9 mouse cellular contexts compared by ENCODE assay signal in the genomic region with DNA sequence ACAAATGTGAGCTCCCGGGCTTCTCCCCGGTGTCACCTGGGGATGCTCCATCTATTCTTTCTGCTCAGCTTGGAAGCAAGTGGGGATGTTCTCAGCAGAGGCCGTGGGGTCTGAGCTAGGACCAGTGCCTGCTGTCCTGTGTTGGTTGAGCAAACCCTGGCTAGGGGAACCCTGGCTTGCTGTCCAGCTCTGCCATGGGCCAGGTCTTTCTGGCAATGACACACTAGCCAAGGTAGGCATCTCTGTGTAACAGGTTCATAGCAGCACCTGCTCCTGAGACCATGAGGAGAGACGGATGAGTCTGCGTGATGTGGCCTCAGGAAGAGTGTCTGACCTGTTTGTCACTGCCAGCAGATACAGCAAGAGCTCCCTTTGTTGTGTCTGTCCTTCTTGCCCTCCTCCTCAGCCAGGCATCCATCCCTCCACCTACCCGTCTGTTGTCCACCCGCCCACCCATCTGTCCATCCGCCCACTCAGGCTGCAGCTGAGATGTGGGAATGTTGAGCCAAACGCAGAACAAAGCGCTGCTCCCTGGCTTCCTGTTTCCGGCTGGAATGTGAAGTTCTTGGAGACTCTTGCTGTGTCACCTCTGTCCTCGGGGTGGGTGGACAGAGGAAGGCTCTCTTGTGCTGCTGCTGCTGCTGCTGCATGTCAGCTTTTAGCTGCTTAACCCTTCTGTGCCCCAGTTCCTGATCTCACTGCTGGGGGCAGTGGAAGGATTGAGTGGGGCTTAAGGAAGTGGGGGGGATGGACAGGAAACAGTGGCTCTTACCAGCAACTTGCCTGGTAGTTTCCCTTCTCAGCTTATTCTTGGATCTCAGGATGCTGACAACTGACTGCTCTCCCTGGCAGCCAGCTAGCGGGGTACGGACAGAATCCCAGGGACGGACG.
DNase-seq lines count a peak whose midpoint lies in the region; ATAC-seq and TF ChIP-seq lines count a peak whose summit lies in the region.
"Had no signal": no experiment of that assay in that cellular context is flagged by ENCODE, and none has a peak within 500 bp of the region (broad histone marks: within the 10 kb centered on the region; RNA-seq: fewer than 3 reads in every experiment).

No protein-coding gene starts in this region.

- H3K4me1 ChIP-seq in bone marrow, adult 2 months (ENCODE audit: control insufficient read depth, insufficient read depth, low read length), result peaks cover 27% of the 10 kb centered on the region
- H3K4me1 ChIP-seq in forebrain, embryonic 15.5 days, result peaks cover 67% of the 10 kb centered on the region
- peaks cover 71% of the 10 kb centered on the region for H3K4me1 ChIP-seq in kidney, postnatal 0 days (replicated peaks; ENCODE audit: insufficient read depth, low read length)

- no peak for ATAC-seq in forebrain, embryonic 15.5 days (replicated peaks)
- no peak for ATAC-seq in kidney, postnatal 0 days (replicated peaks; ENCODE audit: low FRiP score, low read depth)
- ATAC-seq: Patski had no signal

- no peak overlapping the region for H3K4me3 ChIP-seq in bone marrow, adult 2 months (replicated peaks; ENCODE audit: control insufficient read depth, low read depth, low read length)
- H3K4me3 ChIP-seq in forebrain, embryonic 15.5 days, result no peak overlapping the region
- no peak overlapping the region for H3K4me3 ChIP-seq in kidney, postnatal 0 days (replicated peaks; ENCODE audit: low read depth, low read length)
- H3K4me3 ChIP-seq in macrophage (ENCODE audit: inconsistent target), result no peak overlapping the region

- 44% methylated on average over 16 of the region's 16 CpGs for WGBS in bone marrow, adult 2 months
- WGBS in forebrain, embryonic 15.5 days, result 55% methylated on average over 16 of the region's 16 CpGs
- WGBS in kidney, postnatal 0 days, result 30% methylated on average over 16 of the region's 16 CpGs
- 53% methylated on average over 16 of the region's 16 CpGs for WGBS in macrophage (ENCODE audit: missing documents)

- no peak overlapping the region for H3K9ac ChIP-seq in forebrain, embryonic 15.5 days (replicated peaks)
- H3K9ac ChIP-seq in kidney, postnatal 0 days (ENCODE audit: low read depth, low read length), result peak overlapping the region; percentile 32; the same call in 1 of the 2 replicates

- no peaks in the 10 kb centered on the region for H3K36me3 ChIP-seq in forebrain, embryonic 15.5 days
- H3K36me3 ChIP-seq in kidney, postnatal 0 days (ENCODE audit: insufficient read depth, low read length), result no peaks in the 10 kb centered on the region
- no peaks in the 10 kb centered on the region for H3K36me3 ChIP-seq in macrophage (ENCODE audit: inconsistent target)

- no peak for TF ChIP-seq POLR2A in bone marrow, adult 2 months (IDR thresholded peaks at IDR 0.05; ENCODE audit: borderline replicate concordance, control insufficient read depth, low read depth, low read length)

- peak; percentile 44 for DNase-seq in gastrocnemius, postnatal 14 days
- no peak for DNase-seq in gastrocnemius, adult 8-10 months (ENCODE audit: low spot score in 2 of 2)
- DNase-seq in kidney, postnatal 0 days (ENCODE audit: low spot score), result peak; percentile 87
- DNase-seq in thymus, postnatal 4 days, result peak; percentile 46
- no peak for DNase-seq in urinary bladder, postnatal 14 days (ENCODE audit: low spot score)

- no peak for TF ChIP-seq CTCF in bone marrow, adult 2 months (IDR thresholded peaks at IDR 0.05; ENCODE audit: control insufficient read depth, insufficient read depth, low read length)
- TF ChIP-seq CTCF in kidney, postnatal 0 days (IDR thresholded peaks at IDR 0.05; ENCODE audit: low read depth), result no peak

- intact Hi-C loops in gastrocnemius, postnatal 14 days (cut with DNase I; ENCODE audit: low total_unique reads), result loop anchor here (10.0 kb wide), 1 partner anchor 82 kb away; no protein-coding TSS in a partner anchor

- H3K27ac ChIP-seq in bone marrow, adult 2 months (ENCODE audit: control insufficient read depth, insufficient read depth, low read depth, low read length, poor library complexity), result peak overlapping the region; percentile 96
- peak overlapping the region; percentile 73 for H3K27ac ChIP-seq in forebrain, embryonic 15.5 days (replicated peaks)
- H3K27ac ChIP-seq in kidney, postnatal 0 days, result peak overlapping the region; percentile 88
- H3K27ac ChIP-seq in macrophage, result peak overlapping the region; percentile 73

- H3K9me3 ChIP-seq in forebrain, embryonic 15.5 days, result no peaks in the 10 kb centered on the region
- H3K9me3 ChIP-seq in kidney, postnatal 0 days (replicated peaks; ENCODE audit: low read length), result no peaks in the 10 kb centered on the region

- no peaks in the 10 kb centered on the region for H3K79me2 ChIP-seq in macrophage (ENCODE audit: inconsistent target)

- no peaks in the 10 kb centered on the region for H3K27me3 ChIP-seq in forebrain, embryonic 15.5 days
- H3K27me3 ChIP-seq in kidney, postnatal 0 days (ENCODE audit: insufficient read depth, low read length), result no peaks in the 10 kb centered on the region
- H3K27me3 ChIP-seq: Patski had no signal

- H3K4me2 ChIP-seq in forebrain, embryonic 15.5 days (replicated peaks), result no peak overlapping the region
- H3K4me2 ChIP-seq in kidney, postnatal 0 days (ENCODE audit: low read length), result peak overlapping the region; percentile 36

Comparison
In these comparisons a context has a peak if more than half of its experiments do, and no peak if none do; other contexts are left out.
1. DNase-seq: peak in gastrocnemius, postnatal 14 days (single experiment), kidney, postnatal 0 days (single experiment) and thymus, postnatal 4 days (single experiment); none in gastrocnemius, adult 8-10 months (0 of 2) and urinary bladder, postnatal 14 days (single experiment).
2. Peak in every context shown above with its lines, with median percentiles within 50 percentile points of each other: H3K27ac ChIP-seq.